Mouse (Mus musculus) forebrain, embryonic 12.5 days (tissue): ENCODE data around the gene Acacb. TPM values are rescaled to one million over a fixed set of nuclear protein-coding genes. Genes with fewer than 3 reads are reported as not detected.

Experiments
- ATAC-seq: fragments of 200-750 bp; cut with Nextera tagmentation; 2 replicates; pipeline ENCODE4 v1.8.0; 2017; ENCODE audit warnings: moderate TSS enrichment; ENCODE audit not compliant: low FRiP score
- H3K27ac ChIP-seq: fragments of 300-500 bp; sonication (generic); 2 replicates; pipeline ENCODE4 v1.5.1; 2016; ENCODE audit warnings: mild to moderate bottlenecking
- H3K27me3 ChIP-seq: fragments of 300-500 bp; sonication (generic); 2 replicates; pipeline ENCODE4 v1.6.1; 2016; ENCODE audit warnings: mild to moderate bottlenecking
- H3K36me3 ChIP-seq: fragments of 300-500 bp; sonication (generic); replicated peaks from 2 replicates; pipeline ENCODE4 v1.6.1; 2016; ENCODE audit warnings: mild to moderate bottlenecking
- H3K4me1 ChIP-seq: fragments of 300-500 bp; sonication (generic); 2 replicates; pipeline ENCODE4 v1.6.1; 2016
- H3K4me2 ChIP-seq: fragments of 300-500 bp; sonication (generic); 2 replicates; pipeline ENCODE4 v1.6.1; 2016; ENCODE audit warnings: mild to moderate bottlenecking, moderate library complexity
- H3K4me3 ChIP-seq: fragments of 300-500 bp; sonication (generic); replicated peaks from 2 replicates; pipeline ENCODE4 v1.5.1; 2016; ENCODE audit warnings: mild to moderate bottlenecking
- H3K9ac ChIP-seq: fragments of 300-500 bp; sonication (generic); 2 replicates; pipeline ENCODE4 v1.6.1; 2016; ENCODE audit warnings: mild to moderate bottlenecking
- H3K9me3 ChIP-seq: fragments of 300-500 bp; sonication (generic); 2 replicates; pipeline ENCODE4 v1.6.1; 2016
- WGBS: fragments of 180-500 bp; shearing (Covaris S2); methylation state at CpG from one replicate; pipeline ENCODE4 v1.1.7; 2016; 5-methylcytosine and 5-hydroxymethylcytosine counted together
- polyA plus RNA-seq: library from polyadenylated mRNA; unstranded; fragments of >200 nt; fragmentation: Nextera tagmentation; extraction: Ambion mirVana; gene quantifications from 2 replicates; pipeline ENCODE4 v1.2.1, GENCODE M21; 2016

Gene Acacb
- polyA plus RNA-seq, 1 experiment from 2014 or later, result 1.9 TPM

DNA sequence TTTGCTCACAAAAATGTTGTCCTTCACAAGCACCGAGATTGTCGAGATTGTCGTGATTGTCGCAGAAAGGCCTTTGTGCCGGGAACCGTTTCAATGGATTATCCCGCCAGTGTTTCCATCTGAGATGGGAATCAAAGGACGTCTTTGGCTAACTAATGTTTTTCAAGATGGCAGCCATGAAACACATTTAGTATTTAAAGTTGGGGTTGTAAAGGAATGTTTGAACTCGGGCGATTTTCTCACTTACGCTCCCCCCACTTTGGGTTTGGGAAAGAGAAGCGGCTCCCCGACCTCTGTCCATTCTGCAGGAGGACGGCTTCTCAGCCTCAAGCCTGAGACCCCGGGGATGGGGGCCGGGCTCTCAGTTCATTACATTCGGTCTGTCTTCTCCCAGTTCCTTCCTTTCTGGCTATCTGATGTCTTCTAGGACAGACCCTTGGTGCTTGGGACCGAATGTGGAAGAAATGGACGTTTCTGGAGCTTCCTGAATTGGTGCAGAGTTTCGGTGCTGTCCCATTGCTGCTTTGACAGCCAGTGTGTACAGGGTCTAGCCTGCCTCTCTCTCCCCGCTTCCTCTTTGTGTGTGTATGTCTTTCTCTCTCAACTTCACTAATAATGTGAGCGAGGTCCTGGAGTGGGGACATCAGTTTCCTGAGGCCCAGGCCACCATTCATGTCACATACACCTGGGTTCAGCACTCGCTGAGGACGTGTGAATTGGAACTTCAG lies 153.7 kb downstream of the Acacb start:
- Histone ChIP-seq H3K36me3 (no peaks in the 10 kb centered on the region), H3K9ac (no peak overlapping the region), H3K27me3 (peaks cover 58% of the 10 kb centered on the region), H3K9me3 (no peaks in the 10 kb centered on the region), H3K4me1 (peaks cover 52% of the 10 kb centered on the region), H3K4me2 (no peak overlapping the region), H3K4me3 (no peak overlapping the region), H3K27ac (no peak overlapping the region)
- no peak for ATAC-seq
- 48% methylated on average over 24 of the region's 24 CpGs for WGBS

Other genes with a start within 250 kb of the Acacb start
- gene Coro1c, start 237.8 kb upstream of the Acacb start, polyA plus RNA-seq, result 256 and 277 TPM in 2 replicates
- gene Ssh1, start 152.6 kb upstream of the Acacb start, polyA plus RNA-seq, result 19.0 and 19.9 TPM in 2 replicates
- not detected in 2 replicates for gene Dao, start 142.8 kb upstream of the Acacb start, polyA plus RNA-seq
- 15.8 and 16.9 TPM in 2 replicates for gene Usp30, start 81.1 kb upstream of the Acacb start, polyA plus RNA-seq
- gene Svop, start 55.0 kb upstream of the Acacb start, polyA plus RNA-seq, result 40.2 and 45.7 TPM in 2 replicates
- gene Alkbh2, start 18.3 kb upstream of the Acacb start, polyA plus RNA-seq, result 10.9 and 11.3 TPM in 2 replicates
- gene Ung, start 16.1 kb upstream of the Acacb start, polyA plus RNA-seq, result 64.4 and 69.6 TPM in 2 replicates
- gene Foxn4, start 127.3 kb downstream of the Acacb start, polyA plus RNA-seq, result 0.41 and 0.82 TPM in 2 replicates
- gene Myo1h, start 142.6 kb downstream of the Acacb start, polyA plus RNA-seq, result 1.00 and 1.0 TPM in 2 replicates
- gene Kctd10, start 234.0 kb downstream of the Acacb start, polyA plus RNA-seq, result 93.1 and 94.6 TPM in 2 replicates
- 53.7 and 60.1 TPM in 2 replicates for gene Ube3b, start 234.1 kb downstream of the Acacb start, polyA plus RNA-seq